ENCODE assay signal across 9 mouse cellular contexts in genomic region chr12:16800959-16801315, GRCm38 (mm10). TPM values are rescaled to one million over a fixed set of nuclear protein-coding genes. Genes with fewer than 3 reads are reported as not detected.
DNase-seq lines count a peak whose midpoint lies in the region; ATAC-seq and TF ChIP-seq lines count a peak whose summit lies in the region.
"Had no signal": no experiment of that assay in that cellular context is flagged by ENCODE, and none has a peak within 500 bp of the region (broad histone marks: within the 10 kb centered on the region; RNA-seq: fewer than 3 reads in every experiment).

No protein-coding gene starts in this region.

- peak overlapping the region; percentile 98 for H3K4me2 ChIP-seq in heart, embryonic 12.5 days
- peak overlapping the region; percentile 99 for H3K4me2 ChIP-seq in hindbrain, embryonic 15.5 days
- H3K4me2 ChIP-seq in midbrain, embryonic 13.5 days (replicated peaks) = peak overlapping the region; percentile 92

- 2% methylated on average over 12 of the region's 12 CpGs for WGBS in heart, embryonic 12.5 days
- WGBS in hindbrain, embryonic 15.5 days = 0% methylated on average over 12 of the region's 12 CpGs
- 0% methylated on average over 12 of the region's 12 CpGs for WGBS in midbrain, embryonic 13.5 days

- H3K4me1 ChIP-seq in heart, embryonic 12.5 days (replicated peaks) = peaks cover 10% of the 10 kb centered on the region
- H3K4me1 ChIP-seq in bone marrow macrophage, adult 2 months (ENCODE audit: control insufficient read depth, insufficient read depth, low read length) = no peaks in the 10 kb centered on the region
- H3K4me1 ChIP-seq in hindbrain, embryonic 15.5 days (replicated peaks) = peaks cover 14% of the 10 kb centered on the region
- H3K4me1 ChIP-seq in midbrain, embryonic 13.5 days (replicated peaks) = peaks cover 33% of the 10 kb centered on the region

- no peaks in the 10 kb centered on the region for H3K9me3 ChIP-seq in heart, embryonic 12.5 days (replicated peaks)
- no peaks in the 10 kb centered on the region for H3K9me3 ChIP-seq in hindbrain, embryonic 15.5 days
- no peaks in the 10 kb centered on the region for H3K9me3 ChIP-seq in midbrain, embryonic 13.5 days

- TF ChIP-seq POLR2A in bone marrow macrophage, adult 2 months (IDR thresholded peaks at IDR 0.05; ENCODE audit: borderline replicate concordance, low read depth, low read length) = no peak

- H3K9ac ChIP-seq in heart, embryonic 12.5 days = peak overlapping the region; percentile 86
- peak overlapping the region; percentile 65 for H3K9ac ChIP-seq in hindbrain, embryonic 15.5 days
- peak overlapping the region; percentile 74 for H3K9ac ChIP-seq in midbrain, embryonic 13.5 days (replicated peaks)

- H3K27me3 ChIP-seq in heart, embryonic 12.5 days (replicated peaks) = peaks cover under 1% of the 10 kb centered on the region; the same call in 1 of the 2 replicates
- no peaks in the 10 kb centered on the region for H3K27me3 ChIP-seq in hindbrain, embryonic 15.5 days
- peaks cover 4% of the 10 kb centered on the region; the same call in 1 of the 2 replicates for H3K27me3 ChIP-seq in midbrain, embryonic 13.5 days

- no peak for DNase-seq in heart, postnatal 10 days
- no peak for DNase-seq in layer of hippocampus, adult 18-20 months (ENCODE audit: low spot score in 2 of 2)
- DNase-seq in thymus, postnatal 4 days = no peak
- DNase-seq: cerebellum, adult 8-10 months had no signal

- no peak overlapping the region for H3K27ac ChIP-seq in heart, embryonic 12.5 days (ENCODE audit: poor library complexity, severe bottlenecking)
- no peak overlapping the region for H3K27ac ChIP-seq in bone marrow macrophage, adult 2 months (ENCODE audit: insufficient read depth, low read depth, low read length)
- no peak overlapping the region for H3K27ac ChIP-seq in hindbrain, embryonic 15.5 days (replicated peaks)
- no peak overlapping the region for H3K27ac ChIP-seq in midbrain, embryonic 13.5 days

- H3K4me3 ChIP-seq in heart, embryonic 12.5 days = peak overlapping the region; percentile 80
- peak overlapping the region; percentile 3; the same call in 1 of the 2 replicates for H3K4me3 ChIP-seq in bone marrow macrophage, adult 2 months (ENCODE audit: insufficient read depth, low read length)
- peak overlapping the region; percentile 58 for H3K4me3 ChIP-seq in hindbrain, embryonic 15.5 days
- H3K4me3 ChIP-seq in midbrain, embryonic 13.5 days (replicated peaks) = peak overlapping the region; percentile 67

- ATAC-seq in heart, embryonic 12.5 days (ENCODE audit: insufficient number of reproducible peaks, low FRiP score) = peak; percentile 30
- peak; percentile 17; the same call in 1 of the 2 replicates for ATAC-seq in hindbrain, embryonic 15.5 days (ENCODE audit: low FRiP score, low read depth)
- peak; percentile 48 for ATAC-seq in midbrain, embryonic 13.5 days
- ATAC-seq in CD4-positive, CD25-positive, alpha-beta regulatory T cell, adult 4 months = no peak

- no peak for TF ChIP-seq CTCF in bone marrow macrophage, adult 2 months (IDR thresholded peaks at IDR 0.05; ENCODE audit: low read depth, low read length)

- intact Hi-C loops in heart, postnatal 10 days (cut with DNase I) = loop anchor here (5.0 kb wide), 1 partner anchor 44 kb away; no protein-coding TSS in a partner anchor

- H3K36me3 ChIP-seq in heart, embryonic 12.5 days = no peaks in the 10 kb centered on the region
- H3K36me3 ChIP-seq in hindbrain, embryonic 15.5 days = no peaks in the 10 kb centered on the region
- no peaks in the 10 kb centered on the region for H3K36me3 ChIP-seq in midbrain, embryonic 13.5 days

RNA-seq across cellular contexts. Expression of gene Greb1, which starts 0.3 kb away (rescaled TPM):
- 1.7 and 3.7 TPM in 2 replicates for polyA plus RNA-seq in heart, embryonic 12.5 days (2016; fragmentation: Nextera tagmentation; extraction: Ambion mirVana)
- total RNA-seq in heart, postnatal 10 days (2021) = under 1 TPM; 0.55 to 0.74 TPM
- not detected in 2 replicates for polyA plus RNA-seq in bone marrow macrophage, adult 2 months (2012; ENCODE audit: insufficient read depth, insufficient read length, missing spikeins)
- polyA plus RNA-seq in hindbrain, embryonic 15.5 days (2015; fragmentation: Nextera tagmentation; extraction: Ambion mirVana) = 0.84 and 1.3 TPM in 2 replicates
- polyA plus RNA-seq in midbrain, embryonic 13.5 days (2015; fragmentation: Nextera tagmentation; extraction: Ambion mirVana) = 2.7 and 3.1 TPM in 2 replicates
- total RNA-seq in layer of hippocampus, adult 18-20 months (2021) = under 1 TPM; 0.28 to 0.72 TPM
- under 1 TPM; 0.05 to 0.13 TPM for polyA plus RNA-seq in CD4-positive, CD25-positive, alpha-beta regulatory T cell, adult 4 months (2017; shearing (Covaris generic))

RNA-seq across cellular contexts. Expression of gene E2f6, which starts 9.8 kb away (rescaled TPM):
- 62.7 and 63.4 TPM in 2 replicates for polyA plus RNA-seq in heart, embryonic 12.5 days (2016; fragmentation: Nextera tagmentation; extraction: Ambion mirVana)
- 10 to 100 TPM; 52.7 to 58.7 TPM for total RNA-seq in heart, postnatal 10 days (2021)
- 16.3 and 19.0 TPM in 2 replicates for polyA plus RNA-seq in bone marrow macrophage, adult 2 months (2012; ENCODE audit: insufficient read depth, insufficient read length, missing spikeins)
- polyA plus RNA-seq in hindbrain, embryonic 15.5 days (2015; fragmentation: Nextera tagmentation; extraction: Ambion mirVana) = 29.2 and 29.7 TPM in 2 replicates
- 46.7 and 49.5 TPM in 2 replicates for polyA plus RNA-seq in midbrain, embryonic 13.5 days (2015; fragmentation: Nextera tagmentation; extraction: Ambion mirVana)
- total RNA-seq in layer of hippocampus, adult 18-20 months (2021) = 10 to 100 TPM; 35.2 to 37.1 TPM
- polyA plus RNA-seq in CD4-positive, CD25-positive, alpha-beta regulatory T cell, adult 4 months (2017; shearing (Covaris generic)) = 1 to 10 TPM; 2.6 to 3.7 TPM

Comparison
In these comparisons a context has a peak if more than half of its experiments do, and no peak if none do; other contexts are left out.
1. H3K4me3 ChIP-seq: peak in every context shown above with its lines; median percentile 80 in heart, embryonic 12.5 days; 67 in midbrain, embryonic 13.5 days; 58 in hindbrain, embryonic 15.5 days; 3 in bone marrow macrophage, adult 2 months.